In genomic region chr1:167392687-167393086, GRCm38 (mm10) we compare ENCODE assay signal across 8 mouse cellular contexts. TPM values are rescaled to one million over a fixed set of nuclear protein-coding genes. Genes with fewer than 3 reads are reported as not detected.
DNase-seq lines count a peak whose midpoint lies in the region; ATAC-seq and TF ChIP-seq lines count a peak whose summit lies in the region.

No protein-coding gene starts in this region.

- H3K27me3 ChIP-seq in forebrain, embryonic 16.5 days (replicated peaks; ENCODE audit: control insufficient read depth, insufficient read depth, low read length) = peaks cover 3% of the 10 kb centered on the region
- H3K27me3 ChIP-seq in midbrain, postnatal 0 days (ENCODE audit: insufficient read depth, low read length) = no peaks in the 10 kb centered on the region; the same call in 1 of the 2 replicates

- peaks cover 11% of the 10 kb centered on the region for H3K4me1 ChIP-seq in forebrain, embryonic 16.5 days (replicated peaks; ENCODE audit: control insufficient read depth, insufficient read depth, low read length)
- H3K4me1 ChIP-seq in midbrain, postnatal 0 days (ENCODE audit: insufficient read depth, low read length) = no peaks in the 10 kb centered on the region

- no peak overlapping the region; the same call in 1 of the 2 replicates for H3K9ac ChIP-seq in forebrain, embryonic 16.5 days (replicated peaks; ENCODE audit: low read depth, low read length)
- peak overlapping the region; percentile 68 for H3K9ac ChIP-seq in midbrain, postnatal 0 days (replicated peaks; ENCODE audit: low read length, poor library complexity, severe bottlenecking)

- H3K4me3 ChIP-seq in forebrain, embryonic 16.5 days (replicated peaks; ENCODE audit: low read length) = peak overlapping the region; percentile 62
- H3K4me3 ChIP-seq in midbrain, postnatal 0 days (ENCODE audit: low read depth, low read length) = peak overlapping the region; percentile 67

- H3K36me3 ChIP-seq in forebrain, embryonic 16.5 days (ENCODE audit: control insufficient read depth, insufficient read depth) = no peaks in the 10 kb centered on the region
- no peaks in the 10 kb centered on the region for H3K36me3 ChIP-seq in midbrain, postnatal 0 days (ENCODE audit: insufficient read depth, low read length)

- WGBS in forebrain, embryonic 16.5 days = 14% methylated on average over 8 of the region's 8 CpGs
- WGBS in midbrain, postnatal 0 days = 9% methylated on average over 8 of the region's 8 CpGs

- peak overlapping the region; percentile 73 for H3K4me2 ChIP-seq in forebrain, embryonic 16.5 days (ENCODE audit: low read length)
- peak overlapping the region; percentile 84 for H3K4me2 ChIP-seq in midbrain, postnatal 0 days (ENCODE audit: low read depth, low read length, poor library complexity, severe bottlenecking)

- TF ChIP-seq CTCF in midbrain, postnatal 0 days (IDR thresholded peaks at IDR 0.05) = no peak

- ATAC-seq in forebrain, embryonic 16.5 days = no peak
- no peak for ATAC-seq in midbrain, postnatal 0 days (ENCODE audit: low FRiP score)

- no peak overlapping the region for H3K27ac ChIP-seq in forebrain, embryonic 16.5 days (ENCODE audit: low read length)
- H3K27ac ChIP-seq in midbrain, postnatal 0 days (ENCODE audit: low read depth, low read length) = peak overlapping the region; percentile 26; the same call in 1 of the 2 replicates

- DNase-seq in adrenal gland, postnatal 10 days = peak; percentile 15
- DNase-seq in adrenal gland, postnatal 25 days = no peak
- peak; percentile 40 for DNase-seq in urinary bladder, postnatal 14 days (ENCODE audit: low spot score)
- DNase-seq in urinary bladder, postnatal 25 days (ENCODE audit: low spot score) = no peak
- DNase-seq in left cerebral cortex, postnatal 25 days (ENCODE audit: low spot score in 2 of 2) = peak; percentile 36 to 57
- DNase-seq in midbrain, postnatal 0 days (ENCODE audit: low spot score) = no peak
- DNase-seq in urinary bladder, postnatal 4 days (ENCODE audit: low spot score in 2 of 2) = no peak

- intact Hi-C loops in left cerebral cortex, postnatal 25 days (cut with DNase I) = no loop called here

- H3K9me3 ChIP-seq in forebrain, embryonic 16.5 days (ENCODE audit: control insufficient read depth, low read length) = no peaks in the 10 kb centered on the region
- H3K9me3 ChIP-seq in midbrain, postnatal 0 days (ENCODE audit: low read length) = no peaks in the 10 kb centered on the region

RNA-seq across cellular contexts. Expression of gene Mgst3, which starts 1.0 kb away (rescaled TPM):
- 10 to 100 TPM; 63.5 to 71.5 TPM for total RNA-seq in adrenal gland, postnatal 10 days (2021)
- 88.5 and 95.1 TPM in 2 replicates for total RNA-seq in adrenal gland, postnatal 25 days (2021)
- polyA plus RNA-seq in forebrain, embryonic 16.5 days (2015; fragmentation: Nextera tagmentation; extraction: Ambion mirVana) = 93.1 and 109 TPM in 2 replicates
- 100 to 1,000 TPM; 114 to 117 TPM for total RNA-seq in left cerebral cortex, postnatal 25 days (2021)
- 221 and 246 TPM in 2 replicates for total RNA-seq in midbrain, postnatal 0 days (2014; rRNA removed)
- polyA plus RNA-seq in midbrain, postnatal 0 days (2015; fragmentation: Nextera tagmentation; extraction: Ambion mirVana) = 240 and 311 TPM in 2 replicates

RNA-seq across cellular contexts. Expression of gene Aldh9a1, which starts 42.9 kb away (rescaled TPM):
- 10 to 100 TPM; 63.5 to 65.6 TPM for total RNA-seq in adrenal gland, postnatal 10 days (2021)
- 64.4 and 67.5 TPM in 2 replicates for total RNA-seq in adrenal gland, postnatal 25 days (2021)
- polyA plus RNA-seq in forebrain, embryonic 16.5 days (2015; fragmentation: Nextera tagmentation; extraction: Ambion mirVana) = 30.8 and 32.6 TPM in 2 replicates
- total RNA-seq in left cerebral cortex, postnatal 25 days (2021) = 10 to 100 TPM; 15.2 to 16.8 TPM
- total RNA-seq in midbrain, postnatal 0 days (2014; rRNA removed) = 11.4 and 12.3 TPM in 2 replicates
- polyA plus RNA-seq in midbrain, postnatal 0 days (2015; fragmentation: Nextera tagmentation; extraction: Ambion mirVana) = 40.1 and 41.5 TPM in 2 replicates

Comparison
In these comparisons a context has a peak if more than half of its experiments do, and no peak if none do; other contexts are left out.
1. DNase-seq: peak in adrenal gland, postnatal 10 days (single experiment), urinary bladder, postnatal 14 days (single experiment) and left cerebral cortex, postnatal 25 days (2 of 2); none in adrenal gland, postnatal 25 days (single experiment), urinary bladder, postnatal 25 days (single experiment), midbrain, postnatal 0 days (single experiment) and urinary bladder, postnatal 4 days (0 of 2).